Mouse (Mus musculus) left cerebral cortex, adult 11 months (tissue): ENCODE results near the gene Togaram1.

Source experiments
- DNase-seq: peaks from one replicate; pipeline ENCODE4 v3.0.0; 2022; ENCODE audit warnings: low spot score

Gene Togaram1

DNA sequence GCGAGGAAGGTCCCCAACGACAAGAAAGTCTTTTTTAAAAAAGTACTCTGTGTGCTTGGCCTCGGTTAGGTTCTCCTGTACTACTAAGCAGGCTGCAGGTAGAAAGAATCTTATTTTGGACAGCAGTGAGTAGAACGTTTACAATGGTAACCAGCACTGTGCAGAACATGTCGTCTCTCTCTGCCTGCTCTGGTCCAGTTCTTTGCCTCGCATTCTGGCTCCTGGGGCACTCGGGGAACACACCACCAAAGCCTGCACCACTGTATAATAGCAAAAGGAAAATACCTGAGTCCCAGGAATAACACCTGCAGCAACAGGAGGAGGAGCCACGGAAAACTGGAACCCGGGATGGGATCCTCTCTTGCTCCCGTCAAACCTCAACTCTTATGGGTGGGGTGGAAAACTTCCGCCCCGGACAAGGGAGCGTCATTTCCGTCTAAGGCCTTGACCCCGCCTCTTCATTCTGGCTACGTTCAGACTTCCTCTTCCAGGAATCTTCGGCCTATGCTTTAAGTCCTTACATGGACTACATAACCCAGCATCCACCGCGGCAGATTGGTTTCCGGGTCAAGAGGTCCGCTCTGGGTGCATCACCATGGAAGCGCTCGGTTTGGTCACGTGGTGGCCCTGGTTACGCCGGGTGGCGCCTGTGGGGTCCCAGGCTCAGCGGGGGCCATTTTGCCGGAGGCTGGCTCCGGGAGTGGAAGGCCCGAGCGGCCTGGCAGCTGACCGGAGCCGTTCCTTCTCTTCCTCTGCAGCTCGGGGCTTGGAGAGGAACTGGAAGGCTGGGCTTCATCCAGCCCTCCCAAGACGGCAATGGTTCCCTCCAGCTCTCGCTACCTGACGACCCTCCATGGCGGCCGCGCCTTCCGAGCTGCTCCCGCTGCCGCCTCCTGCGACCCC is at the start of gene Togaram1, which contains the start of gene Klhl28:
Togaram1 (plus strand) TSS at position 681 of the 903 bp plus-strand sequence.
Klhl28 (minus strand) TSS at position 411 of the 903 bp plus-strand sequence.
- peak; percentile 99 for DNase-seq

DNA sequence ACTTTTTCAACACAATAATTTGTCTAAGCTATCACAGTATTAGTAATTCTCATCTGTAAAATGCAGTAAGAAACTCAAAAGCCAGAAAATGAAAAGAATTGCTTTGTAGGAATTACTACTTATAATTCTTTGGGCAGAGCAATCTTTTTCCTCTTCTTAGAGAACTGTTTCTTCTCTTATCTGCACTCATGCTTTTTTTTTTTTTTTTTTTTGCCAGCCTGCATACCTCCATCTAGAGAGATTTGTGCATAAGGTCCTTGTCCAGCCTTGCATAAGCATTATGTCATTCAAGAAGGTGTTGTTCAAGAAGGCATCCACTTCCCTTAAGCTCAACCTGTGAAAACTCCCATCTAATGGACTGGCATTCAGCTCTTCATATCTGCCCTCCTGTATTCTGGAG is 48.9 kb upstream of the Togaram1 start:
- DNase-seq, result no peak

DNA sequence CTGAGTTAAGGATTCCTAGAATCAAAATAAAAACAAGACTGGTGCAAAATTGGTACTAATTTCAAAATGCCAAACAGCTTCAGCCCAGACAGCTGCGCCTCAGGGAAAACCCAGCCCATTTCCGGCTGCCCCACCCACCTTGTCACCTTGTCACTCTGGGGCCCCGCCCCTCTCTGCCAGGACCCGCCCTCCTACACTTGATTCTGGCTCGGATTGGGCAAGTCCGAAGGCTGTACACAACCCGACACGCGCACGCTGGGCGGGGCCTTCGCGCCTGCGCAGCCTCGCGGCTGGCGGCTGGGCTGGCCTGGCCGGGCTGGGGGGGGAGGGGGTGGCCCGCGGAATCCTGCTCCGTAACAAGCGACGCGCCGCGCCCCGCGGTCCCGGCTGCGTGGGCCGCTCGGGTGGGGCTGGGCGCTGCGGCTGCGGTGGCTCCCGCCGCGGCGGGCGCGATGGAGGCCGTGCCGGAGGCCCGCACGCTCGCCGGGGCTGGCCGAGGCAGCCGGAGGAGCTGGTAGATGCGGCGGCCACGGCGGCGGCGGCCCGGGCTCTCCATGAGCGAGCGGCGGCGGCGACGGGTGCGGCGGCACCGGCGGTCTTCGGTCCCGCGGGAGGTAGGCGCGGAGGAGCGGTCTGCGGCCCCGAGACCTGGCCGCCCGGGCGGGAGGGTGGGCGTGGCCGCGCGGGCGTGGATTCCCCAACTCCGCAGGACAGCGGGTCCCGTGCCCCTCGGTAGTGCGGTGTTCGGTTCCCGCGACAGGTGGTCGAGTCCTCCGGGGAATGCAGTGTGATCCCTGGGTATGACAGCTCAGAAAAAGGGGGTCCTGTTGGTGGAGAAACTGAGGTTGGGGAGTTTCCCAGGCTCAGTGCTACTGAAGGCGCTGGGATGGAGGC is 47.8 kb upstream of the Togaram1 start, which contains the start of gene Gm527:
Gm527 (plus strand) TSS at position 329 of the 894 bp plus-strand sequence.
- DNase-seq, result peak; percentile 88

DNA sequence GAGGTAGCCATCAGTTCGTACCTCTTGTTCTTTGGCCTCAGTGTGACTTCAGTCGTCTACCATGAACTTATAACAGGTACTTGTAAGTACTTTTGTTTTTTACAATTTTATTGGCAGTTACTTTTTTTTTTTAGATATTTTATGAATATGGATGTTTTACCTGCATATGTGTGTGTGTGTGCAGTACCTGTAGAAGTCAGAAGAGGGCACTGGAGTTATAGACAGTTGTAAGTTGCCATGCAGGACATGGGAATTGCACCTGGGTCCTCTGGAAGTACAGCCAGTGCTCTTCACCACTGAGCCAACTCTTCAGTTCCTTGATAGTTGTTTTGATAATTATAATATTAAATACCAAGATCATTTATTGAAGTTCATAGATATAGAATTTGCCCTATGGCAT is 28.1 kb upstream of the Togaram1 start:
- no peak for DNase-seq

DNA sequence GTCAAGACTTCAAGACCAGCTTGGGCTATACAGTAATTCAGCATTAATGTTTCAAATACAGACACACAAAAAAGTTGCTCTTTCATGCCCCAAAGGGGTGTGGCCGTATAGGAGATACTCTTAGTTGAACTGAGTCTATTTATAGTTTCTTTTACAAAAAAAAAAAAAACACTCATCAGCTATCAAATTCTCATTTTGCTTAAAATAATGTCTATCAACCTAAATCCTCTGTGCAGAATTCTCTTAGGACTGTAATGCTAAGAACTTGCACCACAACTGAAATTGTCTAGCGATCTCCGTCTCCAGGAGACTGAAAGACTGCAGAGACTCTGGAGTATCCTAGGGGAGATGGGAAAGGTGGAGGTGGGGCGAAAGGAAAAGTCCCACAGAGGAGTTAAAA is 1.0 kb upstream of the Togaram1 start:
- no peak for DNase-seq

DNA sequence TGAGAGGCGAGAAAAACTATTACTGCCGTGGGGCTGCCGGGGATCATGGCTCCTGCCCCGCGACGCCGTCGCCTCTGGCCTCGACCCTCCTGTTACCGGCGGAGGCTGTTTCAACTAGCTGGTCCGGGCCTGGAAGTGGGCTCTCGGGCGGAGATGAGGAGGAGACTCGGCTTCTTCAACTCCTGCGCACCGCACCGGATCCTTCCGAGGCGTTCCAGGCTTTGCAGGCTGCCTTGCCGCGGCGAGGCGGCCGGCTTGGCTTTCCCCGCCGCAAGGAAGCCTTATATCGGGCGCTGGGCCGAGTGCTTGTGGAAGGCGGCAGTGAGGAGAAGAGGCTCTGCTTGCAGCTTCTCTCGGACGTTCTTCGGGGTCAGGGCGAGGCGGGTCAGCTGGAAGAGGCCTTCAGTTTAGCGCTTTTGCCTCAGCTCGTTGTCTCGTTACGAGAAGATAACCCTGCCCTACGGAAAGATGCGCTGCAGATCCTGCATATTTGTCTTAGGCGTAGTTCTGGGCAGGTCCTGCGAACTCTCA is 562 bp downstream of the Togaram1 start:
- DNase-seq, result no peak

DNA sequence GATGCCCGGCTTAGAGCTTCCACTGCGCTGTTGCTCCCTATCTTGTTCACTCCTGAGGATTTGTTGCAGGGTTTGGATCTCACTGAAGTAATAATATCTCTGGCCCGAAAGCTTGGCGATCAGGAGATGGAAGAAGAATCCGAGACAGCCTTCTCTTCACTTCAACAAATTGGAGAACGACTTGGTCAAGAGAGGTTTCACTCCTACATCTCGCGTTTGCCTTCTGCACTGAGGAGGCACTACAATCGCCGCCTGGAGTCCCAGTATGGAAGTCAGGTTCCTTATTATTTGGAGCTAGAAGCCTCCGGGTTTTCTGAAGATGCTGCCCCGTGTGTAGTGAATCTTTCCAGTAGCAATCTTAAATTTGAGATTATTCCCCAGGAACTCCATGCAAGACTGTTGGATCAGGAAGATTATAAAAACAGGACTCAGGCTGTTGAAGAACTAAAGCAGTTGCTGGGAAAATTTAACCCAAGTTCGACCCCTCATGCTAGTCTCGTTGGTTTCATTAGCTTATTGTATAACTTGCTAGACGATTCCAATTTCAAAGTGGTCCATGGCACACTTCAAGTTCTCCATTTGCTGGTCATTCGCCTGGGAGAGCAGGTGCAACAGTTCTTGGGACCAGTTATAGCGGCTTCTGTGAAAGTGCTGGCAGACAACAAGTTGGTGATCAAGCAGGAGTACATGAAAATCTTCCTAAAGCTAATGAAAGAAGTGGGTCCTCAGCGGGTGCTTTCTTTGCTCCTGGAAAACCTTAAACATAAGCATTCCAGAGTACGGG is 1.2 kb downstream of the Togaram1 start:
- DNase-seq, result no peak

DNA sequence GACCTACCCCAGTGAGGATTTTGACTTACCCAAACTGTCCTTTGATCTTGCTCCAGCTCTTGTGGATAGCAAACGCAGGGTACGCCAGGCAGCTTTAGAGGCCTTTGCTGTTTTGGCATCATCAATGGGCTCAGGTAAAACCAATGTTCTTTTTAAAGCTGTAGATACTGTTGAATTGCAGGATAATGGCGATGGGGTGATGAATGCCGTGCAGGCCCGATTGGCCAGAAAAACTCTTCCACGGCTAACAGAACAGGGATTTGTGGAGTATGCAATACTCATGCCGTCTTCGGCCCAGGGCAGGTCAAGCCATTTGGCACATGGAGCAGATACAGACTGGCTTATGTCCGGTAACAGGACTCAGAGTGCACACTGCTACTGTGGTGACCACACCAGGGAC is 1.9 kb downstream of the Togaram1 start:
- no peak for DNase-seq

DNA sequence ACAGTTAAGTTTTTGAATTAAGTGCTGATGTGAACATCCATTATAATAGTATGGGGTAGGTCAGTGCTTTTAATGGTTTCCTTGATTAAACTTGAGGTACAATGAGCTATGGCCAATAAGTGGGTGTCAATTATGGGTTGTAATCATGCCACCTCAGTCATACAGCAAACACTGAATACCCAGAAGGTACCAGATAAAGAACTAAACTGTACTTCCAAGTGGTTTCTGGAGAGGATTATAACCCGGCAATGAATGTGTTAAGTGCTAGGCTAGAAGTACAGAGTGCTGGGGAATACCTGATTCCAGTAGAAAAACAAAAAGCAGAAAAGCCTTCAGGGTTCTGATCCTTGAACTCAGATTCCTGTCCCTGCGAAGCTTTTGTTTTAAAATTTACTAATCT is 2.5 kb downstream of the Togaram1 start:
- no peak for DNase-seq

DNA sequence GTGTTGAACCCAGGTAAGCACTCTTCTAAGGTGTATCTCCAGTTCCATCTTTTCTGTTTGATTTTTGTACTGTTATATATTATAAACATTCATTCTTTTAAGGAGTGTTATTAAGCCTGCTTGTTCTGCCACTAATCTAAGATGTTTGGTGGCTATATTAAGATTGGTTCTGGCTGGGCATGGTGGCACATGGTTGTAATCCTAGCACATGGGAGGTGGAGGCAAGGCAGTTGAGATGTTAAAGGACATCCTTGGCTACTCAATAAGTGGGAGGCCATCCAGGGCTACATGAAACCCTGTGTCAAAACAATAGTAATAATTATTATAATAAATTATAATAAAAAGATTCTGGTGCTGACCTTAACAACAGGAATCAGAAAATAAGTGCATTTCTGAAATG is 5.8 kb downstream of the Togaram1 start:
- no peak for DNase-seq

DNA sequence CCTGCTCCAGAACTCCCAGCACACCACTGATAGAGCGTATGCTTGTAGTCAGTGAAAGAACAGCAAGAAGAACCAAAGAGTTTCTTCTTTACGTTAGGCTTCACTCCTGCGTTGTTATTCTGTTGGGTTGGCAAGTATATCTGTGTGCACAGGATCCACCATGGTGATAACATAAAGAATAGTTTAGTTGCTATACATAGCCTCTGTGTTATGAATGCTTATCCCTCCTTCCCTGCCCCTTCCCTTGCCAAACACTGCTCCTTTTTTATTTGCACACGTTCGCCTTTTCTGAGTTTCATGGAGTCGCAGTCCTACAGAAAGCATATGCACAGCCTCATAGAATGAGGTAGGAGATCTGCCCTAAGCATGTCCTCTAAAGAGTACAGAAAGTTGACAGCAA is 6.5 kb downstream of the Togaram1 start:
- no peak for DNase-seq

DNA sequence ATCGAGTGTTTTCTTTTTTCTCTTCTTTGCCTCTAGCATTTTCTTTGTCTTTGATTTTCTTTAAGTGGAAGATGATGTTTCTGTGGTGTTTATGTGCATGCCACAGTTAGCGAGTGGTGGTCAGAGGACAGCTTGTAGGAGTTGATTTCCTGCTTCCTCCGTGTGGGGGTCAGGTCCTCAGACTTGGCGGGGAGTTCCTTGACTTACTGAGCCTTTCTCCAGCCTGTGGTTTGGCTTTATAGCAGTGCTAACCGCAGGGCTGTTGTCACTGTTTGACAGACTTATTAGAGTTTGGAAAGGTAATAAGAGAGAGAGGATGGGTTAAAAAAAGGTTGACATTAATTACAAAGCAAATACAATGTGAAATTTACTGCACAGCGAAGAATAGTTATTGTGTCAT is 10.0 kb downstream of the Togaram1 start:
- DNase-seq, result no peak

DNA sequence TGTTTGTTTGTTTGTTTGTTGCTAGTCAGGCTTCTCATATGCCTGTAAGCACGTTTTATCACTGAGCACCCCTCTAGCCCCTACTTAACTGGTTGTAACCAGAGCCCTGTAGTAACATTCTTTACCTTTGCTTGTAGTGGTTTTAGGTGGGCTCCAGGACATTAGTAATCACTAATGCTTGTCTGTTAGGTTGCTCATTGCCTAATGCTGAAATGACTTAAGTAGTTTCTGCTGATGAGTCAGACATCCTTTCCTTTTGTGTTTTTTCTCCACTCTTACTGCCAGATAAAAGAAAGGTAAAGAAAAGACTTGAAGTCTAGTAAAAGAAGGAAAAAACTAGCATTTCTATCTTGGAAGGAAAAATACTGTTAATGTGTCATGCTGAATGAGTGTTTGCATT is 10.6 kb downstream of the Togaram1 start:
- no peak for DNase-seq

DNA sequence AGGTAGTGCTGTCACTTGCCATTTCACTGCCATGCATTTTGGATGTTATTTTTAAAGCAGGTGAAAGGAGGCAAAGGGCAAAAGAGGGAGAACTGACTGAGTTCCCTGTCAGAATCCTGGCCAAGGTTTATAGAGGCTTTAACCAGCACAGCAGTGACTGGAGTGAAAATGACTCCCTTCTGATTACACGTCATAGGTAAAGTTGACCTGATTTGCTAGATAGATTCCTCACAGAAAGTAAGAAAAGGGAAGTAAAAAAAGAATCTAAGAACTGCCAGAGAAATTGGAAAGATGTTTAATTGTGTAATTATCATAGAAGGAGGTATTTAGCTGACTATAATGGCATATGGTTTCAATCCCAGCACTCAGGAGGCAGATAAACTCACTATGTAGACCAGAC is 11.9 kb downstream of the Togaram1 start:
- no peak for DNase-seq

DNA sequence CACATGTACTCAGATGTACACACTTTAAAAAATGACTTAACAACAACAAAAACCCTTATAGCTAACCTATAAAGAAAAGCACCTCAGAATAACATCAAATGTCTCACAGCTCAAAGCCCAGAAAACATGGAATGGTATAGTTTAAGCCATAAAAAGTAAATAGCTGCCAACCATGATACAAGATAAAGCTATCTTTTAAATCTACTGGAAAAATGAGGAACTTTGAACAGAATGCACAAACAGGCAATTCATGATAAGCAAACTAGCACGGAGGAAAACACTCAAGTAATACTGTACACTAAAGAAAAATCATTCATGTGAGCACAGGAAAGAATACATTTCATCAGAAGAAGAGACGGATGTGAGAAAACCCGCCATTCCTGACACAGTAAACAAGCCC is 42.1 kb downstream of the Togaram1 start:
- no peak for DNase-seq

DNA sequence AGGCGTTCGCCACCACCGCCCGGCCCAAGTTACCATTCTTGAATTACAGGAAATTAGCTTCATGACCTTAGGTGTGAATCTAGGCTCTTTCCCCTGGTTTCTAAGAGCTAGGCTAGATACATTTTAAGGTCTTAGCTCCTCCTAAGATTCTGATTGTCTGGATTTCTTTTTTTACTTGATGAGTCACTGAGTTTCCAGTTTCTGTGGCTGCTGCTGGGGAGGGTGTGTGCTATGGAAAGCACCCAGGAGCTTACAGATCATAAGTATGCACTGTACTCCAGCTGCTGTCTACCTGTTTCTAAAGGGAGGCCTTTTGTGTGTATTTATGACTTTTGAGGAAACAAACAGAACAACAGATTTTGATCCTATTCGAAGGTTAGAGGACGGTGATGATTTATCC is 57.2 kb downstream of the Togaram1 start:
- no peak for DNase-seq

DNA sequence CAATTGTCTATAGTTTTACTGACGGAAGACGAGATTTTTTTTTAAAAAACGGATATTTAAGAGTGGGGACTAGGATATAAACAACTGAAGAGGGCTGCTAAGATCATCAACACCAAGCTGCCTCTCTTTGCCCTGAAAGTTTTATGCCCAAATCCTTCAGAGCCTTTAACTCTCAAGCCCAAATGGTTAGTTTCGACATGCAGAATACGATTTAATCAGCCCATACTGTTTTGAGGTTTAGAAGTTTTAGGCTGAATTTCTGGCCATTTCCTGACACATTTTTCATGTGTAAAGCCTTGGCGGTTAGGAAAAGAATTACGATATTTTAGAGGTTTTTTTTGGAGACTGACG is 70.2 kb downstream of the Togaram1 start:
- no peak for DNase-seq

DNA sequence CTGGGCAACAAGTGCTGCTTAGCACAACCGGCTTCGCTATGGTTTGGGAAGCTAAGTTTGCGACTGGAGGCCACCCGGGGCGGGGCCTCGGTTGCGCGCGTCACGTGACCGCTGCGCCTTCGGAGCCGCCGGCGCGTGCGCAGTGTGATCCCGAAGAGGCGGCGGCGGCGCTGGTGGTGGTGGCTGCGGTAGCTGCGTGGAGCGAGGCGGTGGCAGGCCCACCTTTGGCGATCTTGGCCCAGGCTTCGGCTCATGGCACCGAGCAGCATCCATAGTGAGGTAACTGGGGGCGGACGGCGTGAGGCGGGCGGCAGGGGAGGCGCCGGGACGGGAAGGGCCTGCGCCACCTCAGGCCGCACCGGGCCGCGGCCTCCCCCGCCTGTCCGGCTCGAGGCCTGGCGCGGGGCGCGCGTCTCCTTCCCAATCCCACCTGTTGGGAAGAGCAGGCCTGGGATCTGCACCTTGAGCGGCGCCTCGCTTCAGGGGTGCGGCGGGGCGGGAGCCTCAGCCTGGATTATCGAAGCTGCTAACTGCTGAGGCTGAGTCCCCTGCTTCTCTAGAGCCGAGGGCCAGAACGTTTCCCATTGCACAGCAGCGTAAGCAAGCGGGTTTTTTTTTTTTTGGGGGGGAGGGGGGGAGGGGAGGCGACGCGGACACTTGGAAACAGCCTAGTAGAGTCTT is 70.7 kb downstream of the Togaram1 start, which contains the start of gene Prpf39:
Prpf39 (plus strand) TSS at position 144 of the 681 bp plus-strand sequence.
- peak; percentile 84 for DNase-seq

DNA sequence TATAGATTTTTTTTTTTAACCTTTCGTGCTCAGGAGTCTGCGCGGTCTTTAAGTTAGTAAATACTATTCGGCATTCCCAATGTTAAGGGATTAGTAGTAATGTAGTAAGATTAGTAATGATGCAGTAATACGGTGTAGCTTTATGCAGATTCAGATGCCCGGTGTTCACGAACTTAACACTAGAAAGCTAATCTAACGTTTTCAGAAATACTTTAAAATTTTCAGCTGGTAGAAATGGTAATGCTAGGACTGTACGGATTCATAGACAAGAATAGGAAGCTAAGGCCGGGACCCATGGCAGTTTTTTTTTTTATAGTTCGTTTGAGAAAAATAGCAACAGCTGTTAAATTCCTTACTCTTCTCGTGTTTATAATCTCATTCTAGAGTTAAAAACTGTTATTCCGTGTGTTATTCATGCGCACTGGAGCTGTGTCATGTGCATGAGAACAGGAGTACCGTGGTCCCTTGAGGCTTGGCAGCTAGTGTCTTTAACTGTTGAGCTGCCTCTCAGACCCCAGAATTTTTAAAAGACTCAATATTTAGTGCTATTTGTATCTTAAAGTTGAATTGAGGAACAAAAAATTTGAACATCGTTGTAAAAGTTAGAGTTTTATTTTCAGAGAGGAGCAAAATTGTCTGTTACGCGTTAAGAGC is 71.4 kb downstream of the Togaram1 start:
- DNase-seq, result no peak

DNA sequence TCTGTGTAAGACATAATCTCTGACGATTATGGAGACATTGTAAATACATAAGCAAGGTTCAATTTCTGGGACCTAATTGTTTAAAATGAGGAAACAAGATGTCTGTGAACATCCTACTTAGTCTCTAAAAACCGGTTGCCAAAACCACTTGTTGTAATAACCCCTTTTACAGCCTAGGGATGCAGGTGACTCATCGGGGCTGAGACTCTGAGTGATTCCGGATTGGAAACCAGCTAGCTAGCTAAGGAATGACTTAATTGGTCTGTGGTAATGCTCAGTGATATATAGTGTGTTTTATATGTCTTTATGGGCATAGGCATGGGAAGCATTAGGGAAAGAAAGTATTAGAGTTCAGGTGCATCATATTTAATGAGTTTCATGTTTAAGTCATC is 71.9 kb downstream of the Togaram1 start:
- DNase-seq, result no peak

DNA sequence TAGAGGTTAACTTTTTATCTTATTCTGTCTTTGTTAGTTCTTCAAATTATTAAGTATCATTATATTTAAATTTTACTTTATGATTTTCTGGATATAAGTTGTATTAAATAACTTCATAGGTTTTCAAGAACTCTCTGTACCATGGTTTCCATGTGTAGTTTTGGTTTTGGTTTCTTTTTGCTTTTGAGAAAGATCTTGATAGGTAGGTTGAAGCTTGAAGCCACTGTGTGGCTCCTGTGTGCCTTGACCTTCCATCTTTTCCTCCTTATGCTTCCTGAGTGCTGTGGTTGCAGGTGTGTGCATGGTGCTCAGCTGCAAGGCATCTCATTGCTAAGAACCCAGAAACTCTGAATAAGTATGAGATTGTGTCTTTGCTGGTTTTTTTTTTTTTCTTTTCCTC is 83.2 kb downstream of the Togaram1 start:
- DNase-seq, result no peak
